Mouse (Mus musculus): ENCODE measurements at regions not wholly inside any gene's neighbourhood (a gene's known extent, or its start where the extent isn't known, plus 50 kb on each side); places are given as distances from the start of the nearest gene placed in this dataset.
"Not testable (repeated sequence)": the region's sequence is repeated elsewhere in the genome, so short reads cannot be mapped to it uniquely, and the experiment has no call there.

GRCm38 (mm10) chr16:30712570-30712969 is 113.0 kb downstream of the Fam43a start:
- no peak for ATAC-seq
- H3K9me3 ChIP-seq (replicated peaks; ENCODE audit: control insufficient read depth, low read length) = no peaks in the 10 kb centered on the region
- DNase-seq (ENCODE audit: low spot score) = no peak
- no peaks in the 10 kb centered on the region for H3K4me1 ChIP-seq (ENCODE audit: control insufficient read depth, insufficient read depth, low read length)
- WGBS = 80% methylated on average over 6 of the region's 6 CpGs
- H3K4me2 ChIP-seq (ENCODE audit: low read length) = no peak overlapping the region
- no peak overlapping the region for H3K9ac ChIP-seq (ENCODE audit: low read length)
- H3K4me3 ChIP-seq (ENCODE audit: low read depth, low read length) = no peak overlapping the region
- no peaks in the 10 kb centered on the region for H3K27me3 ChIP-seq (replicated peaks; ENCODE audit: control insufficient read depth, insufficient read depth, low read length)
- no peaks in the 10 kb centered on the region for H3K36me3 ChIP-seq (ENCODE audit: control insufficient read depth, insufficient read depth, low read length)
- no peak overlapping the region for H3K27ac ChIP-seq (ENCODE audit: low read depth, low read length)

DNA sequence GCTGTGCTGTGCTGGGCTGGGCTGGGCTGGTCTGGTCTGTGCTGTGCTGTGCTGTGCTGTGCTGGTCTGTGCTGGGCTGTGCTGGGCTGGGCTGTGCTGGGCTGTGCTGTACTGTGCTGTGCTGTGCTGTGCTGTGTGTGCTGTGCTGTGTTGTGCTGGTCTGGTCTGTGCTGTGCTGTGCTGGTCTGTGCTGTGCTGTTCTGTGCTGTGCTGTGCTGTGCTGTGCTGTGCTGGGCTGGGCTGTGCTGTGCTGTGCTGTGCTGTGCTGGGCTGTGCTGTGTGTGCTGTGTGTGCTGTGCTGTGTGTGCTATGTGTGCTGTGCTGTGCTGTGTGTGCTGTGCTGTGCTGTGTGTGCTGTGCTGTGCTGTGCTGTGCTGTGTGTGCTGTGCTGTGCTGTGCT is 118.1 kb downstream of the Fam43a start:
- H3K4me1 ChIP-seq (ENCODE audit: control insufficient read depth, insufficient read depth, low read length); H3K27me3 ChIP-seq (replicated peaks; ENCODE audit: control insufficient read depth, insufficient read depth, low read length); H3K4me2 ChIP-seq (ENCODE audit: low read length); H3K36me3 ChIP-seq (ENCODE audit: control insufficient read depth, insufficient read depth, low read length); H3K9me3 ChIP-seq (replicated peaks; ENCODE audit: control insufficient read depth, low read length); H3K27ac ChIP-seq (ENCODE audit: low read depth, low read length); H3K9ac ChIP-seq (ENCODE audit: low read length); H3K4me3 ChIP-seq (ENCODE audit: low read depth, low read length); DNase-seq (ENCODE audit: low spot score); ATAC-seq: not testable (repeated sequence)

DNA sequence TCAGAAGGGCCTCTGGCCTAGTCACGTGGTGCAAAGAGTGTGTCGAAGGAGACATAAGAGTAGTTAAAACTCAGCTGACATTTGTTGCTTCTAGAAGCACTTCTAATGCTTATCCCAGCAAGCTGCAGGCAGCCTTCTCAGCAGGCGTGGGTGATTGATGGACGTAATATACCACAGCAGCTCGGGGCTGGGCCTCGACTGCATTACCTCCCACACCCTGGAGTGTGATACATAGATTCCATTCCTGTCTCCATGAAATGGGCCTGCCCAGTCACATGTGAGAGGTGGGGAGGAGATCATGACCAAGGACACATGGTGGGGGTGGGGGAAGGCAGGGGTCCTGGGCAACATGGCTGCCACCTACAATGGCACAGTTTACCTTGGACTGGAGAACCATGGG is 121.3 kb downstream of the Fam43a start:
- WGBS = 73% methylated on average over 6 of the region's 6 CpGs
- Histone ChIP-seq H3K27ac (ENCODE audit: low read depth, low read length) (no peak overlapping the region), H3K4me1 (ENCODE audit: control insufficient read depth, insufficient read depth, low read length) (no peaks in the 10 kb centered on the region), H3K36me3 (ENCODE audit: control insufficient read depth, insufficient read depth, low read length) (no peaks in the 10 kb centered on the region), H3K4me3 (ENCODE audit: low read depth, low read length) (no peak overlapping the region), H3K9ac (ENCODE audit: low read length) (no peak overlapping the region), H3K4me2 (ENCODE audit: low read length) (no peak overlapping the region), H3K9me3 (replicated peaks; ENCODE audit: control insufficient read depth, low read length) (no peaks in the 10 kb centered on the region), H3K27me3 (replicated peaks; ENCODE audit: control insufficient read depth, insufficient read depth, low read length) (no peaks in the 10 kb centered on the region)
- DNase-seq (ENCODE audit: low spot score) (no peak), ATAC-seq (no peak)

- H3K9me3 ChIP-seq (replicated peaks; ENCODE audit: control insufficient read depth, low read length) = no peaks in the 10 kb centered on the region
- DNase-seq (ENCODE audit: low spot score) (no peak), ATAC-seq (no peak)
- H3K27me3 ChIP-seq (replicated peaks; ENCODE audit: control insufficient read depth, insufficient read depth, low read length) = no peaks in the 10 kb centered on the region
- no peaks in the 10 kb centered on the region for H3K4me1 ChIP-seq (ENCODE audit: control insufficient read depth, insufficient read depth, low read length)
- H3K4me3 ChIP-seq (ENCODE audit: low read depth, low read length) = no peak overlapping the region
- H3K36me3 ChIP-seq (ENCODE audit: control insufficient read depth, insufficient read depth, low read length) = no peaks in the 10 kb centered on the region
- no peak overlapping the region for H3K9ac ChIP-seq (ENCODE audit: low read length)
- H3K4me2 ChIP-seq (ENCODE audit: low read length) = no peak overlapping the region
- H3K27ac ChIP-seq (ENCODE audit: low read depth, low read length) = no peak overlapping the region
Observed at GRCm38 (mm10) chr16:30721223-30721622, 121.7 kb downstream of the Fam43a start.

GRCm38 (mm10) chr16:30722372-30722771 is 122.8 kb downstream of the Fam43a start:
- Histone ChIP-seq H3K4me2 (ENCODE audit: low read length) (no peak overlapping the region), H3K27ac (ENCODE audit: low read depth, low read length) (no peak overlapping the region), H3K4me1 (ENCODE audit: control insufficient read depth, insufficient read depth, low read length) (no peaks in the 10 kb centered on the region), H3K36me3 (ENCODE audit: control insufficient read depth, insufficient read depth, low read length) (no peaks in the 10 kb centered on the region), H3K9me3 (replicated peaks; ENCODE audit: control insufficient read depth, low read length) (no peaks in the 10 kb centered on the region), H3K4me3 (ENCODE audit: low read depth, low read length) (no peak overlapping the region), H3K9ac (ENCODE audit: low read length) (no peak overlapping the region), H3K27me3 (replicated peaks; ENCODE audit: control insufficient read depth, insufficient read depth, low read length) (no peaks in the 10 kb centered on the region)
- 84% methylated on average over 3 of the region's 3 CpGs for WGBS
- DNase-seq (ENCODE audit: low spot score) (no peak), ATAC-seq (no peak)

- Histone ChIP-seq H3K36me3 (ENCODE audit: control insufficient read depth, insufficient read depth, low read length) (no peaks in the 10 kb centered on the region), H3K27me3 (replicated peaks; ENCODE audit: control insufficient read depth, insufficient read depth, low read length) (no peaks in the 10 kb centered on the region), H3K4me3 (ENCODE audit: low read depth, low read length) (no peak overlapping the region), H3K27ac (ENCODE audit: low read depth, low read length) (no peak overlapping the region), H3K4me1 (ENCODE audit: control insufficient read depth, insufficient read depth, low read length) (no peaks in the 10 kb centered on the region), H3K9me3 (replicated peaks; ENCODE audit: control insufficient read depth, low read length) (no peaks in the 10 kb centered on the region), H3K9ac (ENCODE audit: low read length) (no peak overlapping the region), H3K4me2 (ENCODE audit: low read length) (no peak overlapping the region)
- ATAC-seq (no peak), DNase-seq (ENCODE audit: low spot score) (no peak)
- WGBS = 96% methylated on average over 1 of the region's 1 CpGs
Observed at GRCm38 (mm10) chr16:30724591-30724990, 125.1 kb downstream of the Fam43a start.

GRCm38 (mm10) chr16:30732770-30733415 is 133.4 kb downstream of the Fam43a start:
- peak; percentile 34; the same call in 1 of the 2 replicates for ATAC-seq
- WGBS = 65% methylated on average over 9 of the region's 9 CpGs
- no peak overlapping the region for H3K9ac ChIP-seq (ENCODE audit: low read length)

DNA sequence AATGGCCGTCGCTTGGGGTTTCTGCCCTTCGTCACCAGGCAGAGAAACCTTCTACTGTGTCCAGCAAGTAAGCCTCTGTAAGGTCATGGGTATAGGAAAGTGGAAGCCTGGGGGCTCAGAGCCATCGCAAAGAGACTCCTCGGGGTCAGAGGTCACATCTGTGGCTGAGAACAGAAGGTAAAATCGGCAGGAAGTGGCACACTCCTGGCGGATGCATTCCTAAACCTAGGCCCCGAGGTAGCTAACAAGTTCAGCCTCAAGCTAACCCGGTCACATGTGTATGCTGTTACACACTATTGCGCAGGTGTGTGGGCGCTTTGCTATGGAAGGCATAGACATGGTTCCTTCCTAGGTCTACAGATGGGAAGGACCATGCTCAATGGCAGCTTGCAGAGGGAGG is 134.0 kb downstream of the Fam43a start:
- Histone ChIP-seq H3K36me3 (ENCODE audit: control insufficient read depth, insufficient read depth, low read length) (no peaks in the 10 kb centered on the region), H3K27me3 (replicated peaks; ENCODE audit: control insufficient read depth, insufficient read depth, low read length) (no peaks in the 10 kb centered on the region), H3K4me2 (ENCODE audit: low read length) (no peak overlapping the region), H3K27ac (ENCODE audit: low read depth, low read length) (no peak overlapping the region), H3K4me3 (ENCODE audit: low read depth, low read length) (no peak overlapping the region), H3K9ac (ENCODE audit: low read length) (no peak overlapping the region), H3K4me1 (ENCODE audit: control insufficient read depth, insufficient read depth, low read length) (no peaks in the 10 kb centered on the region), H3K9me3 (replicated peaks; ENCODE audit: control insufficient read depth, low read length) (no peaks in the 10 kb centered on the region)
- 83% methylated on average over 11 of the region's 11 CpGs for WGBS
- DNase-seq (ENCODE audit: low spot score) = no peak
- ATAC-seq = no peak

More at GRCm38 (mm10) chr16:30732770-30733415, 133.4 kb downstream of the Fam43a start:
- no peaks in the 10 kb centered on the region for H3K27me3 ChIP-seq (replicated peaks; ENCODE audit: control insufficient read depth, insufficient read depth, low read length)
- peak; percentile 19 for DNase-seq (ENCODE audit: low spot score)
- H3K27ac ChIP-seq (ENCODE audit: low read depth, low read length) = no peak overlapping the region
- H3K9me3 ChIP-seq (replicated peaks; ENCODE audit: control insufficient read depth, low read length) = no peaks in the 10 kb centered on the region
- H3K4me3 ChIP-seq (ENCODE audit: low read depth, low read length) = no peak overlapping the region
- no peak overlapping the region for H3K4me2 ChIP-seq (ENCODE audit: low read length)
- H3K4me1 ChIP-seq (ENCODE audit: control insufficient read depth, insufficient read depth, low read length) = no peaks in the 10 kb centered on the region
- no peaks in the 10 kb centered on the region for H3K36me3 ChIP-seq (ENCODE audit: control insufficient read depth, insufficient read depth, low read length)

- DNase-seq (ENCODE audit: low spot score) = no peak
- Histone ChIP-seq H3K27me3 (replicated peaks; ENCODE audit: control insufficient read depth, insufficient read depth, low read length) (no peaks in the 10 kb centered on the region), H3K36me3 (ENCODE audit: control insufficient read depth, insufficient read depth, low read length) (no peaks in the 10 kb centered on the region), H3K27ac (ENCODE audit: low read depth, low read length) (no peak overlapping the region), H3K4me1 (ENCODE audit: control insufficient read depth, insufficient read depth, low read length) (no peaks in the 10 kb centered on the region), H3K4me2 (ENCODE audit: low read length) (no peak overlapping the region), H3K9me3 (replicated peaks; ENCODE audit: control insufficient read depth, low read length) (no peaks in the 10 kb centered on the region), H3K4me3 (ENCODE audit: low read depth, low read length) (no peak overlapping the region), H3K9ac (ENCODE audit: low read length) (no peak overlapping the region)
- WGBS = 64% methylated on average over 3 of the region's 3 CpGs
- ATAC-seq = no peak
Observed at GRCm38 (mm10) chr16:30735360-30735759, 135.8 kb downstream of the Fam43a start.
